In the genomic region with DNA sequence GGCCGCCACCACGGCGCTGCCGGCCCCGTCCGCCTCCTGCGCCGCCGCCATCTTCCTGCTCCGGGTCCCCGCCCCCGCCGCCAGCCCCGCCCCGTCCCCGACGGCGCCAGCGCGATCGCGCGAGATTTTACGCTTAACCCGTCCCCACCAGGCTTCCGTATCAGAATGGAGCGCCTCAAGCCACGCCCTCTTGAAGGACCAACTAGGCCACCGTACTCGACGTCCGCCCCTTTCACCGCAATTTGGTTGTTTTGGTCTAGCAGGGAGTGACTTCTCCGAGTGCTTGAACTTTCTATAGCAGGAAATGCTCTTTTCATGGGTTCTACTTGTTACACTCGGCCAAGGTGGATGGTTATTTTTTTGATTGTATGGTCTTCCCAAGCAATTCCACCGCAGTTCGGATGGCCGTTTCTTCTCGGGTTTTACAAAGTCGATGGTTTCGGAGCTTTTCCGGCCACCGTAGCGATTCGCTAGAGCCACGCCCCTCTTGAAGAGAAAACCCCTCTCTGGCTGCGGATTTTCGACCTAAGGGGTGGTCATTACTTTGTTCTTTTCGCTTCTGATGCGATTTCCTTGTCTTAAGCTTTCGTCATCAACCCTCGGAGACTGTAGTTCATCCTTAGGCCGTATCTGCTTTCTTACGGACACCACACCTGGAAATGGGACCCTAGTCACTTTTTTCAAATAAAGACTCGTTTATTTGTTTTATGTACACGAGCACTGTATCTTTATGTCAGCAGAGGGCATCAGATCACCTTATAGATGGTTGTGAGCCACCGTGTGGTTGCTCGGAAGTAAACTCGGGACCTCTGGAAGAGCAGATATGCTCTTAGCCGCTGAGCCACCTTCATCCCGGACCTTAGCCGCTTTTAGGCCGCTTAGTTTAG, we compare ENCODE assay signal across 1 mouse cellular context.
A peak's percentile ranks its signal among the peaks of the same experiment; 100 is the strongest.
TF ChIP-seq lines count a peak whose summit lies in the region.

A gene (minus strand): TSS at position 79 of the 887 bp plus-strand sequence.

TF ChIP-seq in CH12.LX, 34 proteins besides CTCF, POLR2A, EP300 and RAD21 (continued from another document):
- TF ChIP-seq ELF1 (IDR thresholded peaks at IDR 0.05; ENCODE audit: low read depth, low read length) (peak; percentile 89), IRF4 (IDR thresholded peaks at IDR 0.05; ENCODE audit: low read depth, low read length) (peak; percentile 8; the same call in 1 of the 2 replicates), TBP (conservative IDR thresholded peaks at IDR 0.05; ENCODE audit: low read depth, low read length) (peak; percentile 88; the same call in 1 of the 2 replicates), GABPA (IDR thresholded peaks at IDR 0.05; ENCODE audit: insufficient replicate concordance, low read depth, low read length) (no peak), MYC (IDR thresholded peaks at IDR 0.05; ENCODE audit: low read depth, low read length) (peak; percentile 37; the same call in 1 of the 2 replicates), HCFC1 (IDR thresholded peaks at IDR 0.05; ENCODE audit: low read depth, low read length) (peak; percentile 85), KAT2A (IDR thresholded peaks at IDR 0.05; ENCODE audit: insufficient replicate concordance, low read length) (peak; percentile 75; the same call in 1 of the 2 replicates), CHD1 (IDR thresholded peaks at IDR 0.05; ENCODE audit: low read depth, low read length) (no peak), TCF12 (IDR thresholded peaks at IDR 0.05; ENCODE audit: low read depth, low read length) (peak; percentile 78), CHD2 (IDR thresholded peaks at IDR 0.05; ENCODE audit: low read length) (peak; percentile 99), POLR2AphosphoS2 (IDR thresholded peaks at IDR 0.05; ENCODE audit: low read depth, low read length) (peak; percentile 84; the same call in 1 of the 2 replicates)
